Mouse (Mus musculus): ENCODE data around the gene Tulp4.
A peak's percentile ranks its signal among the peaks of the same experiment; 100 is the strongest.
"Not testable (repeated sequence)": the region's sequence is repeated elsewhere in the genome, so short reads cannot be mapped to it uniquely, and the experiment has no call there.

The Tulp4 gene

DNA sequence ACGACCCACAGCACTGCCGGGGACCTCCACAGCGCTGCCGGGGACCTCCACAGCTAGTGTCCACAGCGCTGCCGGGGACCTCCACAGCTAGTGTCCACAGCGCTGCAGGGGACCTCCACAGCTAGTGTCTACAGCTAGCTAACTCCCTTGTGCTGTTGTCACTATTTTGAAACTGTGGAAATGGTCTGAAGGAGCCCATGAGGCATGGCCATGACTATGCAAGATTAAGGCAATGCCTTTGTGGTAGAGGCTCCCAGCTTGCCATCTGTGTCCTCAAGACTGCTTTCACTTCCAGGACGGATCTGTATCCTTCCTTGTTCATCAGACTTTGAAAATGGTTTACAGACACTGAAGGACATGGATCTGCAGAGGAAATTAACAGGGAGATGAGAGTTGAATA, 80.9 kb downstream of the Tulp4 start:
- DNase-seq (ENCODE audit: low spot score in 2 of 2) = no peak

DNA sequence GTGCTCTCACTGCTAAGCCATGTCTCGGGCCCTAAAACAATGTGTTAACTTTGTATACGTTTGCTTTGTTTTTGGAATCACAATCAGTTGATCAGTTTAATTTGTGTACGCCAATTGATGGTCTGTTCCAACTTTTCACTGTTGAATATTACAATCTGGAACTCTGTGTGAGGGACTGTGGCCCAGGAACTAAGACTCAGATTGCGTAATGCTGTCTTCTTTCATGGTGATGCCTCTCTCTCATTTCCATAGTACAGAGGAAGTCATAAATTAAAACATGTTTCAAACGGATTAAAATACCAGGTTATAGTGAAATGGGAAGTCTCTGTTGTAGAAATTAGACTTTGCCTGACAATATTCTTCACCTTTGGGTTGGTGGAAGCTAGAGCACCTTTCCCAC, 83.0 kb downstream of the Tulp4 start:
- no peak for DNase-seq (ENCODE audit: low spot score in 2 of 2)

DNA sequence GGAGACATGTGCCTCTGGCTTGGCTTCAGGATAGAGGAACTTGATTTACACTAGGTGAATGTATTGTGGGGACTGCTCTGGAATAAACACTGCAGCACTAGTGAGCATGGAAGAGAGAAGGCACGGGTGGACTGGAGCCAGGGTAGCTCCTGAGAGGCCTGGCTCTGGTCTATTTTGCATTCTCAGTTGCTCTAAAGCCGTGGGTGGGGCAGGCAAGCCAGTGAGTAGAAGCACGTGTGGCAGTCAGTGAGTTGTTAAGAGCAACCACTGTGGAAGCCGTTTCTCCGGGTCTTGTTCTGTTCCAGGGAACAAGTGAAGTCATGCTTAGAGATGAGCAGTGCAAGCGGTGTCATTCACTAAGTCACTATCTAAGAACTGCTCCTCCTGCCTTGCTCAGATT, 86.0 kb downstream of the Tulp4 start:
- no peak for DNase-seq (ENCODE audit: low spot score in 2 of 2)

DNA sequence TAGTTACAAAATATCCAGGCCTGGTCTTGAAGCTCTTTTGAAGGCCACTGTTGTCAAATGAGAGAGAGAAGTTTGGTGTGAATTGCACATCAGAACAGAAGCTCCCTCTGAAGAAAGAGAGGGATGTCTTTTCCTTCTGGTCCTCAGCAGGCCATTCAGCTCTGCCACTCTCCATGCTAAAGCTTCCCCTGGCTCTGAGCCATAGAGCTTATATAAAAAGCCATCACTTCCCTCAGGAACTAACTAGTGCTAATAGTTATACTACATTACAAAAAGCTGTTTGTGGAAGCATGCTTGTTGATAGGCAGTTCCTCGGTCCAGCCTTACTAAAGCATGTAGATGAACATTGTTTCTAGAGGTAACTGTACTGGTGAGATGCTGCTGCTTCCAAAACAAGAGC, 89.2 kb downstream of the Tulp4 start:
- no peak for DNase-seq (ENCODE audit: low spot score in 2 of 2)

DNA sequence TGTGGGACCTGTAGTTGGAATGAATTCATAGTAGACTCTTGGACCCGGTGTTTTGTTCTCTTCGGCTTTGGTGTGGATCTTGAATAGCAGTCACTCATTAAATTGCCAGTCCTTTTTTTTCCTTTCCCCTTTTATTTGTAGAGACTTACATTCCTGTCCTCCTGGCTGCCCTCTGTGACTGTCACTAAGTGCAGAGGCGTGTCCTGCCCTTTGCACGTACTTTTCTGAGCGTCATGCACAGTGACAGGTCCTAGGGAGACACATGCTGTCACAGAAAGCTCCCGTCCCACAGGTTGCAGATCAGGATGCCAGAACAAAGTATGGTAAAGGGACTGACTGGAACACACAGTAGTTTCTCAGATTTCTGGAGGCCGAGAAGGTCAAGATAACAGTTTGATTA, 91.3 kb downstream of the Tulp4 start:
- DNase-seq (ENCODE audit: low spot score in 2 of 2) = no peak

DNA sequence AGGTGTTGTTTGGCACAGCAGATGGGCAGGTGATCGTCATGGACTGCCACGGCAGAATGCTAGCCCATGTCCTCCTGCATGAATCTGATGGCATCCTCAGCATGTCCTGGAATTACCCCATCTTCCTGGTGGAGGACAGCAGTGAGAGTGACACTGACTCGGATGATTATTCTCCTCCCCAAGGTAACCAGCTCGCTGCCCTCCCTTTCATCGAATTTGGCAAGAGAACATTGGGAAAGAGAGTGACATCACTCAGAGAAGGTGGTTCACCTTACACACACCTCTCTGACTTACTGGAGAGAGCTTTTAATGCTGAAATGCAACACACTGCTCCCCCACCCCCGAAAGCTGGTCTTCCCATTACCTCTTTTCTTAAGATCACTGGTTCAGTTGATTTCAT, 92.4 kb downstream of the Tulp4 start:
- DNase-seq (ENCODE audit: low spot score in 2 of 2) = no peak

DNA sequence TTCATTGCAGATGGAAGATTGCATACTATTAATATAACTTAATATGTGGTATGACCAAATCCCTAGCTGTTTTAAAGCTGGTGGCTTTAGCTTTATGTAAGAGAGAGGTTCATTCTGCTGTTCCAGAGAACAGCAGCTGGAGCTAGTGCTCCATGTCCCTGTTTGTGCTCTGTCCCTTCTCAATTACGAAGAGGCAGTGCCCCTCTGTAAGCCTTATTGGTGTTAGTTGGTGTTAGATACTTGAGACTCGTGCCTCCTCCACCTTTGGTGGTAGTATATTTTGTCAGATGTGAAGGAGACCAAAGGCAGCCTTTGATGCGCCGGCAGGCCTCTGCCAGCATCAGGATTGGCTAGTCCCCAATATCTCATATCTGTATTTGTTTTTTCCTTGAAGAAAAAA, 92.9 kb downstream of the Tulp4 start:
- DNase-seq (ENCODE audit: low spot score in 2 of 2) = no peak

DNA sequence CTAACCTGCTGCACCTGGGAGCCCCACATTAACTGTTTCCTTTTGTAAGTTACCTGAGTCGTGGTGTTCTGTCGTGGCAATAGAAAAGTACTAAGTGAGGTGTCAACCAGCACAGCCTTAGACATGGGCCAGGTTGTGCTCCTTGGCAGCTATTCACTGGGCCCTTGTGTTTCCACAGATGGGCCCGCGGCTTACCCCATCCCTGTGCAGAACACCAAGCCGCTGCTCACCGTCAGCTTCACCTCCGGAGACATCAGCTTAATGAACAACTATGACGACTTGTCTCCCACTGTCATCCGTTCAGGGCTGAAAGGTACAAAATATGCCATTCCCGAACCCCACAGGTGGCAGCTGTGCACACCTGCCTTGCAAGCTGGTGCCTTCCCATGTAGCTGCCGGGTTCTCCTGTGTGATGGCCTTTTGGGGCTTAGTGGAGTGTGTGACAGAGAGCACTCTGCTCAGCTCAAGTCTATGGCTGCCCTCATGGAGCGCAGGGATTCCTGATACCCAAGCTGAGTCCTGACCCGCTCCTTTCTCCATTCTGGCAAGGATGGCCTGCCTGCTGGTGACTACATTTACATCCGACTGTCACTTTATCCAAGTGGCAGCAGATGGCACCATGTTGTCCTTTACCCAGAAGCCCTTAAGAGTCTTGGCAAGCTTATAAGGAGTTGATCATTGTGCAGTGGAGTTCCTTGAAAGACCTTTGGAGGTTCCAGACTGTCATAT, 95.4 kb downstream of the Tulp4 start:
- DNase-seq (ENCODE audit: low spot score in 2 of 2) = no peak

DNA sequence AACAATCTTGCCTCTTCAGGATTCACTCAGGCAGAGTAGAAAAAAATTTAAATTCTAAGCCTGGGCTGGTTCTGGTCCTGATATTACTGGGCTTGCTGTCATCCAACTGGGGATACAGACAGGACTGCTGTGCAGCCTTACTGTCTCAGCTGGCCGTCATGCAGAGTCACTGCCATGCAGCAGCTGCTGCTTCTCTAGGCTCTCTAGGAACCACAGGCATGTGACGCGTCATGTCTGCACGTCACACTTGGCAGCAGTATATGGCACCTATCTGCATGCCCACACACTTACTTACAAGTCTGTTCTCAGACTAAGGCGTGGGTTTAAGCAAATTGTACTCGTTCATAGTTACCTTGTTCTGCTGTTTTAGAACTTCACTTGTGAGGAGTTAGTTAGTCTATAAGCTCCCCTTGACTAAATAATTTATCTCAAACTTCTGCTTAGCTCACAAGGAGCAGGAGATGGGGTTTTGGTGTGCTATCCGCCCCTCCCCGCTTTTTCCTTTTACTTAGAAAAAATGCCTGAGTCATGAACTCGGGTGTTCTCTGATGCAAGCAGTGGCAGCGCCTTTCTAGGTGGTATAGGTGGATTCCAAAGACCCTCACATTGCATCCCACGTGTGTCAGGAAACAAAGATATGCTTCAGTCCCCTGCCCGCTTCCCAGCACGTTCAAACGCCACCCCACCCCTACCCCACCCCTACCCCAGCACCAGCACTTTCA, 96.3 kb downstream of the Tulp4 start:
- DNase-seq (ENCODE audit: low spot score in 2 of 2) = no peak

DNA sequence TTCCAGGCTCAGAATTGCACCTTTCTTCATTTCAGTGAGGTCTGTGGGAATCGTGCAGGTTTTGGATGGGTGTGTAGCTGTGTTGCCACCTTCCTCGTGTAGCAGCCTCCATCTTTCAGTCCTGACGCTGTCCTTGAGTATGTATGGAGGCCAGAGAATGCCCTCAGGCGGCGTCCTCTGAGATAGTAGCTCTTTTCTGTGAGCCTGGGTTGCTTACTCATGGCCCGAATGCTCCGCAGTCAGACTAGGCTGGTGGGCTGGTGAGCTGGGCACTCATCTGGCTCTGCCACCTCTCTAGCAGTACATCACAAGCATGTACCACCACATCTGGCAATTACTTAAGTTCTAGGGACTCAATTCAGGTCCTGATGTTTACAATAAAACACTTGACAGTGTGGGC, 96.9 kb downstream of the Tulp4 start:
- DNase-seq (ENCODE audit: low spot score in 2 of 2) = no peak

DNA sequence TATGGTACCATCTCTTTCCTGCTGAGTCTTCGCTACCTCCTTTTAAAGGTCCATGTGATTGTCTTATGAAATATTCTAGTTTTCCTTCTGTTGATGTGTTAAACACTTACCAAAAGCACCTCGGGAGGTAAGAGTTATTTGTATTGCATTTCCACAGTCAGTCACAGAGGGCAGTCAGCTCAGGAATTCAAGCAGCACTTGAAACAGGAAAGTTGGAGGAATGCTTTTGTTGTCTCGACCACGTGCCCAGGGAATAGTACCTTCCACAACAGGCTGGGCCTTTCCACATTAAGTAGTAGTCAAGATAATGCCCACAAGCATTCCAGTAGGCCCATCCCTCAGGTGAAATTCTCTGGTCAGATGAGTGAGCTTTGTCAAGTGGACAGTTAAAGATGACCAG, 97.6 kb downstream of the Tulp4 start:
- DNase-seq (ENCODE audit: low spot score in 2 of 2) = no peak

DNA sequence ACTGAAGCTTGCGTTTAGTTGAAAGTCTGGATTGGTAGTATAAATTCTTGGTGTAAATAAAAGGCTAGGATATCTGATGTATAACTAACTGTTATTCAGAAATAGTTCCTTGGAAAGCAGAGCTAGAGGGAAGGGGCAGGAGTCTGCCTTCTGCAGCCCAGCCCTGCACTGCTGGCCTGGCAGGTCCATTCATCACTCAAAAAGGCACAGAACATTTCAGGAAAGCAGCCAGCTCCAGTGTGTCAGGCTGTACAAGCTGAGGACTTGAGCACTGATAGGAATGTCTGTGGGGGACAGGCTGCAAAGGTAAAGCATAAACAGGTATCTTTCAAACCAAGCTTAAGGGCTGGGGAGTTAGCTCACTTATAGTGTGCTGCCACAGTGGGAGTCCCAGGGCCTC, 105.5 kb downstream of the Tulp4 start:
- no peak for DNase-seq (ENCODE audit: low spot score in 2 of 2)

DNA sequence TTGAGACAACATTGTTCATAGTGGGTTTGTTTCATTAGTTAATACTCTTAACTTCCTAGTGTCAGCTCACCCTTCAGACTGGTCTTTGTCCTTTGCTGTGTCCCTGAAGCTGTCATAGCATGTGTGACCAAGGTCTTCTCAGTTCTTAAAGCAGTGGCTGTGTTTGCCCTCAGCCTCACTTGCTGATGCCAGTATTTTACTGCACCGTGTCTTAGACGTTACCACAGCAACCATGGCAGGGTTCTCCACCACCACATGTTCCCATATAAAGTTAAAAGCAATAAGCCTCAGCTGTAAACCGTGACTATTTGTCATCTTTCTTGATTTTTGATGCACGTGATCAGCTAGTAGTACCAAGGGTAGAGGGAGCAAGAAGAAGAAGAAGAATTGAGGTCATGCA, 109.4 kb downstream of the Tulp4 start:
- DNase-seq (ENCODE audit: low spot score in 2 of 2) = no peak

DNA sequence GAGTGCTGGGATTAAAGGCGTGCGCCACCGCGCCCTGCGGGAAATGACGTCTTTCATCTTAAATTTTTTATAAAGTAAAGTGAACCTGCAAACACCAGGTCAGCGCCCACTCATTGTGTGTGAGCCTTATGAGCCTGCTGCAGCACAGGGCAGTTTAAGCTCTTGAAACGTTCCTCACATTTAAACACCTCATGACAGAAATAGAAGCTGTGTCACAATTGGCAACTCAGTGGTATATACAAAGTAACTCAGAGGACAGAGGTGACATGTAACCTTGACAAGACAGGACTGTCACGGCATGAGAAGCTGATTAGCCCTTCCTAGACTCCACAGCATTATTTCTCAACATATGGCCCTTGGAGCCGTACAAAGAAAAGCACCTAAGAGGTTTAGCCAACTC, 110.3 kb downstream of the Tulp4 start:
- DNase-seq (ENCODE audit: low spot score in 2 of 2) = no peak

DNA sequence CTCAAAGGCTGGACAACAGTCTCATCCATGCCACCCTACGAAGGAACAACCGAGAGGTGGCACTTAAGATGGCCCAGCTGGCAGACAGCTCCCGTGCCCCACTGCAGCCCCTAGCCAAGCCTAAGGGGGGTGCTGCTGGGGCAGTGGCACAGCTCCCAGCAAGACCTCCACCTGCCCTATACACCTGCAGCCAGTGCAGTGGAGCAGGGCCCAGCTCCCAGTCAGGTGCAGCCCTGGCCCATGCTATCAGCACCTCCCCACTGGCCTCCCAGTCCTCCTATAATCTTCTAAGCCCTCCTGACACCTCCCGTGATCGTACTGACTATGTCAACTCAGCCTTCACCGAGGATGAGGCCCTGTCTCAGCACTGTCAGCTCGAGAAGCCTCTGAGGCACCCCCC, 126.4 kb downstream of the Tulp4 start:
- not testable (repeated sequence) for DNase-seq (ENCODE audit: low spot score in 2 of 2)

DNA sequence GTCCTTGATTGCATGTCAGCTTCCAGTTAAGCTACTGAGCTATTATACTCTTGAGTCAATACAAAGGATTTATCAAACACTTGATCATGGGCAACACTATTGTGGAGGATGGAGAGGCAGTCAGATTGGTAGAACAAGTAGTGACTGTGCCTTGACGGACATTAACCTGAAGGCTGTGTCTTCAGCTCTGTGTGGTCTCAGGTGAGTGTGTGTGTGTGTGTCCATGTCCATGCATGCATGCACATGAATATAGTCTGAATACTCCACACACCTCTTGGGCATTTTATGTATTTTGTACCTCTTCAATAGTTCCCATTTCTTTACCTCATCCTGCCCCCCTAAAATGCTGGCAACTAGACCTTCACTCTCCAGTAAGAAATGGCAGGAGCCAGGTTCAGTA, 145.1 kb downstream of the Tulp4 start:
- not testable (repeated sequence) for DNase-seq (ENCODE audit: low spot score in 2 of 2)

DNA sequence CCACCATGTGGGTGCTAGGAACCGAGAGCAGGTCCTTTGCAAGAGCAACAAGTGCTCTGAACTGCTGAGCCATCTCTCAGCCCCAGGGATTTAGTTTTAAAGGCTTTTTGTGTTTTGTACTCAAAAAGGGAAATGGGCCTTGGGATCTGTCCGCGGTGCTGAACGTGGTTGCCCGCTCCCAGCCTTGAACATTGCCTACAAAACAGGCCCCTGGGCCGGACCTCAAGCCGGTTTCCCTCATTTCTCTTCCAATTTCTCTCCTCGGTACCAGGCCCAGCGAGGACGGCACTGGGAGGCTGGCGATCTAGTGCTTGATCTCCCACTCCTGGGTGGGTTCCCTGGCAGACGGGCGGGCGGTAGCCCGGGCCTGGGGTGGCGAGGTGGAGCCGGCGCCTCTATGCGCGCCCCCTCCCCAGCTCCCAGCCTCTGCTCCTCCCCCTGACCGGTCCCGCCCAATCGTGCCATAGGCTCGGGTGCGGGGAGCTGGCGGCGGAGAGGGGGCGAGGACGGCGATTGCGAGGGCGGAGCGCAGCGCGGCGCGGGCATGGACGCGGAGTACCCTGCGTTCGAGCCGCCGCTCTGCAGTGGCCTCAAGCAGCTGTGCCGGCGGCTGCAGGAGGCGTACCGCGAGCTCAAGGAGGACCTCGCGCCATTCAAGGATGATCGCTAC, 150.3 kb downstream of the Tulp4 start, which contains the start of gene Tmem181a:
TSS of gene Tmem181a (plus strand) at position 461 of the 670 bp plus-strand sequence.
- not testable (repeated sequence) for DNase-seq (ENCODE audit: low spot score in 2 of 2)

DNA sequence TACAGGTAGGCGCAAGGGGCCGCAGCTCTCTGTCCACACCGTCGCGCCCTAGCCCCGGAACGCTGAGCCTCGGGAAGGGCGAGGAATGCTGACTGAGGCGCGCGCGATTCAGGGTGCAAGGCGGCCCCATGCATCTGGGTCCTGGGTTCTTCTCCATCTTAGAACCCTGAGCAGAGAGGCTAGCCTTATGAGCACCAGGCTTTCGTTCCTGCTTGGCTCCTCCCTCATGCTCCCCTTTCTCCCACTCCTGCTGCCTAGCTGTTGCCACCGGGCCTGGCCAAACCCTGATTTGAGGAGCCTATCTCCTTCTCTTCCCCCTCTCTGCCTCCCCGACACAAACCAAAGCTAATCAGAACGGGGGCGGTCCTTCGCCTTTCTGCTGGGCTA, 150.8 kb downstream of the Tulp4 start:
- DNase-seq (ENCODE audit: low spot score in 2 of 2) = not testable (repeated sequence)

DNA sequence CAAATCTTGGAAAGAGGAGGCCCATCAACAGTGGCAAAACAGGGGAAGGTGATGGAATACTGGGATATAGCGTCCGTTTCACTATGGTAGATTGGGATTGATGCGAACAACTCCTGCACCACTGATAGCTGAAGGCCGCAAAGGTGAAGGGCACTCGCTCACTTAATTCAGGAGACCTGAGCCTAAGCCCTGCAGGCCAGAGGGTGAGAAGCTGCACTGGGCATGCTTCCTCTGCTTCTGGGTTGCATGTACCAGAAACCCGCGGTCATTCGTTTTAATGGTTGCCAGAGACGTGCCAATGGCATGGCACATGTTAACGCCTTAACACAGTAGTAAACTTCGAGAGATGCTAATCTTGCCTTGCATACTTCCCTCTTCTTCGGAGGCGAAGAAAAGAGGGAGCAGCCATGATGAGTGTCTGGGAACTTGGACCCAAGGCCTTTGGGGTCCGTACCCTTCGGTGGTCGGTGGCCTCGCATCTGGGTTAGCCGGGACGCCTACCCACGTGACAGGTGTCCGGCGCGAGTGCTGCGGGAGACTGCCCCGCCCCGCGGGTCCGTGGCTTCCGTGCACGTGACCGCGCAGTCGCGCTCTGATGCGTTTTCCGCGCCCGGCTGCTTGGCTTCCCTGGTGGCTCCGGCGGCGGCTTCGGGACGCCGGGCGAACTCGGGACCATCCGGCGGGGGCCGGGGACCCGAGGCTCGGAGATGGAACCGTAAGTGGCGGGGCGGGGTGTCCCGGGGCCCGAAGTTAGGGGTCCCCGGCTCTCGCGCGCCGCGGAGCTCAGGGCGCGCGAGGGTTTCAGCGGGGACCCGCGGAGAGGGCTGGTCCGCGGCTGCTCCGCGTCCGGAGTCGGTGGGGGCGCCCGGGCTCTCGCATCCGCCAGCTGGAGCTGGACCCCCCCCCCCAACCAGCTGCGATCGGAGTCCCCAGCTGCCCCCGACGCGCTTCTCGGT, 163.9 kb downstream of the Tulp4 start:
- peak in 1 of 2 experiments; percentile 27 for DNase-seq (ENCODE audit: low spot score in 2 of 2)

DNA sequence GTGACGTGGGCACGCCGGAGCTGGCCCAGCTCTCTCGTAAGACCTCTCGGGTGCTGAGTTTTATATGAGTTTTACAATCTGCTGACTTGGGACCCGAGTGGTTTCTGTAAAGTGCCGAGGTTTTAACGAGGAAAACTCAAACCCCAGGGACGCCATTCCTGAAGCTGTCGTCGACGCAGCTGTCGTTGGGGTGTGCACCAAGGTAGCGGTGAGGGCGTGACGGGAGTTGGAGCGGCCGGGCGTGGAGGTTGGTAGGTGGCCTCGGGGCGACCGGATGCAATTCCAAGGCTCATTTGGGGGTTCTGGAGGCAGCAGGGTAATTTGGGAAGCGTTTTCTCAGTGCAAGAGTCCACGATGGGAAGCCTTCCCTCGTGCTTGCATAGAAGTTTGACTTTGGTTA, 164.6 kb downstream of the Tulp4 start:
- not testable (repeated sequence) for DNase-seq (ENCODE audit: low spot score in 2 of 2)

DNA sequence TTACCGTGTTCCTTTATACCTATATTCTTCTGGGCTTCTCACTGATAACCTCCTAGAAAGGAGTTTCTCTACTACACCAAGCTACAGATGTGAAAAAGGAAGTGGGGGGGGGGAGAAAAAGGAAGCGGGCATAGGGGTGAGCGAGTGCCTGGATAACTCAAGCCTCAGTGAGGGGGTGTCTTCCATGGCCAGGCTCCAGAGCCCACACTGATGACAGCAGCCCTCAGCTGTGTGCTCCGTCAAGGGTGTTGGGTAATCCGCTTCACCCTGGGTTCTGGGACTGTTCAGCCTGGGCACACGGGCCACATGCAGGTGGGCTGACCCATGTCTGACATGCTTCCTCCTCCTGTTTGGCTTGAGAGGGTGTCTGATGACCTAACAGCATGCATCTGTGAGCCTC, 165.7 kb downstream of the Tulp4 start:
- DNase-seq (ENCODE audit: low spot score in 2 of 2) = not testable (repeated sequence)

DNA sequence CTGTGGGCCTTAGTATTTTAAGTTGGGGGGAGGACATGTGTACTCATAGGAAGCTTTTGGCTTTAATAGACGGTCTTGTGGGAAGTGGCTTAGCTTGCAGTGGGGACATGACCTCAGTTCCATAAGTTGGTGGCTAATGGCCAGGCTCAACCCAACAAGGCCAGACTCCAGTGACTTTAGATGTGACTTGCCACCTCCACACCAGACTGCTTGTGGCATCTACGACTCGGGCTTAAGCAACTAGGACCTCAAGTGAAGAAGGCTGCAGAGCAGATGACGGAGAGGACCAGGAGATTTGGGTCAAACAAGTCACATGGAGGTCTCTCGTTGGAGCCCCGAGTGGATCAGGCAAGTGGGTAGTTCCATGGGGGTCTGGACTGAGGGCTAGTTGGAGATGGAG, 168.5 kb downstream of the Tulp4 start:
- DNase-seq (ENCODE audit: low spot score in 2 of 2) = peak in 1 of 2 experiments; percentile 59

Data from urinary bladder, postnatal 4 days (tissue).